Mouse (Mus musculus): ENCODE data around the gene Cbr3. TPM values are rescaled to one million over a fixed set of nuclear protein-coding genes. Genes with fewer than 3 reads are reported as not detected.

Gene Cbr3
- total RNA-seq, 2 experiments from 2014 or later, result 10.7 to 14.1 TPM

Other genes starting within 250 kb of the Cbr3 start
- 10 to 100 TPM in 1 of 2 experiments, 1 to 10 TPM in 1; 9.5 to 10.7 TPM for gene Setd4, start 79.2 kb upstream of the Cbr3 start, total RNA-seq (2021)
- gene Cbr1, start 77.4 kb upstream of the Cbr3 start, total RNA-seq (2021), result 10 to 100 TPM; 59.4 to 63.7 TPM
- gene Gm5678, start 55.1 kb upstream of the Cbr3 start, total RNA-seq (2021), result 1 to 10 TPM; 1.9 to 2.0 TPM
- 100 to 1,000 TPM in 1 of 2 experiments, 10 to 100 TPM in 1; 98.2 to 104 TPM for gene Dop1b, start 28.7 kb downstream of the Cbr3 start, total RNA-seq (2021)
- 10 to 100 TPM; 32.1 to 36.1 TPM for gene Morc3, start 148.9 kb downstream of the Cbr3 start, total RNA-seq (2021)
- 1 to 10 TPM; 1.3 to 2.0 TPM for gene Chaf1b, start 200.7 kb downstream of the Cbr3 start, total RNA-seq (2021)